Mouse (Mus musculus) bone marrow, adult 2 months (tissue): Measurements from ENCODE around the gene Serpina1b.
"Not testable (repeated sequence)": the region's sequence is repeated elsewhere in the genome, so short reads cannot be mapped to it uniquely, and the experiment has no call there.

Experiments
- CTCF ChIP-seq: fragments of 200-500 bp; IDR thresholded peaks from 2 replicates; pipeline ENCODE4 v1.5.1; 2011; ENCODE audit warnings: low read length, control low read depth; ENCODE audit not compliant: control insufficient read depth, insufficient read depth
- POLR2A ChIP-seq: fragments of 200-500 bp; IDR thresholded peaks from 2 replicates; pipeline ENCODE4 v1.6.1; 2011; ENCODE audit warnings: low read depth, mild to moderate bottlenecking, control low read depth, low read length, borderline replicate concordance; ENCODE audit not compliant: control insufficient read depth

DNA sequence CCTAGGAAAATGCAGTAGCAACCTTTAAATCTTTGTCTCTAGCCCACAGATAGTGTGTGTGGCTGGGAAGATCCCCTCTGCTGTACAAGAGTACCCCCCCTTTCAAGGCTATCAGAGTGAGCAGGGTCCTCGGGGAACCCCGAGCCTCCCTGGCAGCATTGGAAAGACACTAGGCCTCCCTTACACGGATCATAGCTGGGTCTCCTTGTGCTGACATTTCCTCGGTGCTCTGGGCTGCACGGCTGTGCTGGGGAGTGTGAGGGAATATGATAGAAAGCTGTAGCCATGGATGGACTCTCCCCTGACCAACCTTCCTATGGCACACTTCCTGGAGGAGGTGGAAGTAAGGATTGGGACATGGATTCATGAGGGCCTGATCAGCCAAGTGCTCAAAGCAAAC, 84.2 kb downstream of the Serpina1b start:
- not testable (repeated sequence) for TF ChIP-seq CTCF, POLR2A
